Comparison of ENCODE assay signal across 7 mouse cellular contexts in the genomic region with DNA sequence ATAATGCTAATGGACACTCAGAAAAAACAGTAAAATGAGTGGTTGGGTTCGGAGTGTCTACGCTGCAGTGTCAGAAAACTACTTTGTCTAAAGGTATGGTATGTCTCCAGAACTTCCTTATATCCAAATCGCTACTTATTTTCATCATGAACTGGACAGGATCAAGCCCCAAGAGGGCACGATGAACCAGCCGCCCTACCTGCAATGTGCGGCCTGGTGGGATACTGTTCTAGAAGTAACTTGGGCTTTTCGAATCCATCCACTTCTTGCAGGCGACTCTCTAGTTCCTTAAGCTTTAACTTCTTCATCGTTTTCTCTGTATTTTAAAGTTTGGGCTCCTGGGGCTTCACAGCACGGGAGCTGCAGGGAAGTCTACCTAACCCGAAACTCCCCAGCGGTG. TPM values are rescaled to one million over a fixed set of nuclear protein-coding genes. Genes with fewer than 3 reads are reported as not detected.
DNase-seq lines count a peak whose midpoint lies in the region; ATAC-seq lines count a peak whose summit lies in the region.

No protein-coding gene starts in this region.

- H3K36me3 ChIP-seq in neural tube, embryonic 11.5 days (ENCODE audit: control insufficient read depth, insufficient read depth, low read length) = no peaks in the 10 kb centered on the region
- H3K36me3 ChIP-seq in limb, embryonic 11.5 days (ENCODE audit: control insufficient read depth, insufficient read depth, low read length) = no peaks in the 10 kb centered on the region; the same call in 1 of the 2 replicates
- no peaks in the 10 kb centered on the region for H3K36me3 ChIP-seq in neural tube, embryonic 13.5 days

- H3K4me1 ChIP-seq in neural tube, embryonic 11.5 days (ENCODE audit: control insufficient read depth, insufficient read depth, low read length) = no peaks in the 10 kb centered on the region
- no peaks in the 10 kb centered on the region for H3K4me1 ChIP-seq in limb, embryonic 11.5 days (ENCODE audit: control insufficient read depth, insufficient read depth, low read length)
- peaks cover 18% of the 10 kb centered on the region for H3K4me1 ChIP-seq in neural tube, embryonic 13.5 days (replicated peaks)

- H3K9me3 ChIP-seq in neural tube, embryonic 11.5 days (ENCODE audit: control insufficient read depth, low read length) = no peaks in the 10 kb centered on the region
- no peaks in the 10 kb centered on the region for H3K9me3 ChIP-seq in limb, embryonic 11.5 days (ENCODE audit: control insufficient read depth, low read length)
- no peaks in the 10 kb centered on the region for H3K9me3 ChIP-seq in neural tube, embryonic 13.5 days

- H3K4me3 ChIP-seq in neural tube, embryonic 11.5 days (ENCODE audit: low read depth, low read length) = peak overlapping the region; percentile 52
- H3K4me3 ChIP-seq in limb, embryonic 11.5 days (ENCODE audit: low read depth, low read length) = peak overlapping the region; percentile 55
- H3K4me3 ChIP-seq in neural tube, embryonic 13.5 days = peak overlapping the region; percentile 57

- DNase-seq in neural tube, embryonic 11.5 days (ENCODE audit: low spot score) = no peak
- DNase-seq in neural tube, embryonic 10.5 days (ENCODE audit: extremely low spot score, low spot score) = no peak
- DNase-seq in limb, embryonic 11.5 days (ENCODE audit: low spot score) = no peak
- DNase-seq in right cerebral cortex, adult 2 months (ENCODE audit: low spot score in 2 of 2) = no peak
- DNase-seq in retina, postnatal 1 day = no peak

- H3K9ac ChIP-seq in neural tube, embryonic 11.5 days (ENCODE audit: low read length) = peak overlapping the region; percentile 66
- peak overlapping the region; percentile 77 for H3K9ac ChIP-seq in limb, embryonic 11.5 days (ENCODE audit: low read length)
- peak overlapping the region; percentile 81 for H3K9ac ChIP-seq in neural tube, embryonic 13.5 days

- H3K27me3 ChIP-seq in neural tube, embryonic 11.5 days (ENCODE audit: control insufficient read depth, insufficient read depth, low read length) = no peaks in the 10 kb centered on the region
- H3K27me3 ChIP-seq in limb, embryonic 11.5 days (ENCODE audit: control insufficient read depth, insufficient read depth, low read length) = no peaks in the 10 kb centered on the region
- no peaks in the 10 kb centered on the region for H3K27me3 ChIP-seq in neural tube, embryonic 13.5 days

- 7% methylated on average over 12 of the region's 12 CpGs for WGBS in neural tube, embryonic 11.5 days
- WGBS in limb, embryonic 11.5 days = 6% methylated on average over 12 of the region's 12 CpGs
- WGBS in neural tube, embryonic 13.5 days = 6% methylated on average over 12 of the region's 12 CpGs

- peak overlapping the region; percentile 62 for H3K4me2 ChIP-seq in neural tube, embryonic 11.5 days (ENCODE audit: low read depth)
- H3K4me2 ChIP-seq in limb, embryonic 11.5 days (ENCODE audit: low read depth, severe bottlenecking) = peak overlapping the region; percentile 64
- H3K4me2 ChIP-seq in neural tube, embryonic 13.5 days = peak overlapping the region; percentile 78

- H3K27ac ChIP-seq in neural tube, embryonic 11.5 days (ENCODE audit: low read depth, low read length) = no peak overlapping the region
- H3K27ac ChIP-seq in limb, embryonic 11.5 days (replicated peaks; ENCODE audit: low read depth, low read length) = 0 out of 2 replicates have a peak overlapping the region, but pooled peaks have one; percentile 9
- H3K27ac ChIP-seq in neural tube, embryonic 13.5 days (replicated peaks) = peak overlapping the region; percentile 42

- ATAC-seq in neural tube, embryonic 11.5 days (ENCODE audit: insufficient read depth, low FRiP score, low TSS enrichment) = no peak
- ATAC-seq in erythroblast, adult 5-6 weeks (replicated peaks; ENCODE audit: low FRiP score, poor library complexity, severe bottlenecking) = 0 out of 2 replicates have a peak, but pooled peaks have one; percentile 34
- no peak for ATAC-seq in limb, embryonic 11.5 days (ENCODE audit: insufficient number of reproducible peaks, low FRiP score, low TSS enrichment, low read depth)
- peak; percentile 32; the same call in 1 of the 2 replicates for ATAC-seq in neural tube, embryonic 13.5 days (ENCODE audit: low read depth)

RNA-seq across cellular contexts. Expression of gene Mettl5, which starts 0.4 kb away (rescaled TPM):
- polyA plus RNA-seq in neural tube, embryonic 11.5 days (2014; fragmentation: Nextera tagmentation; extraction: Ambion mirVana) = 32.9 and 36.2 TPM in 2 replicates
- total RNA-seq in erythroblast, adult 5-6 weeks (2015; ENCODE audit: low replicate concordance) = 22.8 and 34.0 TPM in 2 replicates
- 33.3 and 50.2 TPM in 2 replicates for total RNA-seq in erythroblast, adult 5-6 weeks (2017; ENCODE audit: low replicate concordance)
- 35.7 and 36.2 TPM in 2 replicates for polyA plus RNA-seq in limb, embryonic 11.5 days (2014; fragmentation: Nextera tagmentation; extraction: Ambion mirVana)
- polyA plus RNA-seq in neural tube, embryonic 13.5 days (2015; fragmentation: Nextera tagmentation; extraction: Ambion mirVana) = 26.9 and 31.0 TPM in 2 replicates

RNA-seq across cellular contexts. Expression of gene Ubr3, which starts 12.0 kb away (rescaled TPM):
- polyA plus RNA-seq in neural tube, embryonic 11.5 days (2014; fragmentation: Nextera tagmentation; extraction: Ambion mirVana) = 16.6 and 19.4 TPM in 2 replicates
- total RNA-seq in erythroblast, adult 5-6 weeks (2015; ENCODE audit: low replicate concordance) = 63.7 and 68.0 TPM in 2 replicates
- total RNA-seq in erythroblast, adult 5-6 weeks (2017; ENCODE audit: low replicate concordance) = 83.7 and 117 TPM in 2 replicates
- polyA plus RNA-seq in limb, embryonic 11.5 days (2014; fragmentation: Nextera tagmentation; extraction: Ambion mirVana) = 13.2 and 20.1 TPM in 2 replicates
- polyA plus RNA-seq in neural tube, embryonic 13.5 days (2015; fragmentation: Nextera tagmentation; extraction: Ambion mirVana) = 15.8 and 18.0 TPM in 2 replicates

RNA-seq across cellular contexts. Expression of gene Ssb, which starts 23.7 kb away (rescaled TPM):
- polyA plus RNA-seq in neural tube, embryonic 11.5 days (2014; fragmentation: Nextera tagmentation; extraction: Ambion mirVana) = 378 and 404 TPM in 2 replicates
- 90.3 and 130 TPM in 2 replicates for total RNA-seq in erythroblast, adult 5-6 weeks (2015; ENCODE audit: low replicate concordance)
- total RNA-seq in erythroblast, adult 5-6 weeks (2017; ENCODE audit: low replicate concordance) = 98.7 and 161 TPM in 2 replicates
- 423 and 426 TPM in 2 replicates for polyA plus RNA-seq in limb, embryonic 11.5 days (2014; fragmentation: Nextera tagmentation; extraction: Ambion mirVana)
- polyA plus RNA-seq in neural tube, embryonic 13.5 days (2015; fragmentation: Nextera tagmentation; extraction: Ambion mirVana) = 341 and 352 TPM in 2 replicates

Comparison
In these comparisons a context has a peak if more than half of its experiments do, and no peak if none do; other contexts are left out.
1. ATAC-seq: peak in erythroblast, adult 5-6 weeks (single experiment) and neural tube, embryonic 13.5 days (single experiment); none in neural tube, embryonic 11.5 days (single experiment) and limb, embryonic 11.5 days (single experiment).
2. Peak in every context shown above with its lines, with median percentiles within 50 percentile points of each other: H3K4me2 ChIP-seq, H3K4me3 ChIP-seq and H3K9ac ChIP-seq.